Mouse (Mus musculus) limb, embryonic 13.5 days (tissue): ENCODE results near the gene Ilf2. TPM values are rescaled to one million over a fixed set of nuclear protein-coding genes. Genes with fewer than 3 reads are reported as not detected.

Experiments
- ATAC-seq: fragments of 200-750 bp; cut with Nextera tagmentation; 2 replicates; pipeline ENCODE4 v1.8.0; 2017; ENCODE audit warnings: low read depth, moderate number of reproducible peaks, moderate TSS enrichment; ENCODE audit not compliant: low FRiP score
- H3K27ac ChIP-seq: fragments of 300-500 bp; sonication (generic); 2 replicates; pipeline ENCODE4 v1.5.1; 2015; ENCODE audit warnings: inconsistent platforms, mild to moderate bottlenecking, moderate library complexity
- H3K27me3 ChIP-seq: fragments of 300-500 bp; sonication (generic); 2 replicates; pipeline ENCODE4 v1.6.1; 2015; ENCODE audit warnings: mild to moderate bottlenecking, inconsistent platforms
- H3K36me3 ChIP-seq: fragments of 300-500 bp; sonication (generic); 2 replicates; pipeline ENCODE4 v1.6.1; 2015; ENCODE audit warnings: inconsistent platforms, mild to moderate bottlenecking, moderate library complexity
- H3K4me1 ChIP-seq: fragments of 300-500 bp; sonication (generic); 2 replicates; pipeline ENCODE4 v1.6.1; 2015; ENCODE audit warnings: inconsistent platforms
- H3K4me2 ChIP-seq: fragments of 300-500 bp; sonication (generic); replicated peaks from 2 replicates; pipeline ENCODE4 v1.6.1; 2015; ENCODE audit warnings: inconsistent platforms, mild to moderate bottlenecking, moderate library complexity
- H3K4me3 ChIP-seq: fragments of 300-500 bp; sonication (generic); 2 replicates; pipeline ENCODE4 v1.5.1; 2015; ENCODE audit warnings: moderate library complexity, mild to moderate bottlenecking, inconsistent platforms
- H3K9ac ChIP-seq: fragments of 300-500 bp; sonication (generic); 2 replicates; pipeline ENCODE4 v1.6.1; 2015; ENCODE audit warnings: mild to moderate bottlenecking, inconsistent platforms
- H3K9me3 ChIP-seq: fragments of 300-500 bp; sonication (generic); 2 replicates; pipeline ENCODE4 v1.6.1; 2016; ENCODE audit warnings: inconsistent platforms
- WGBS: fragments of 180-500 bp; shearing (Covaris S2); methylation state at CpG from one replicate; pipeline ENCODE4 v1.1.7; 2015; 5-methylcytosine and 5-hydroxymethylcytosine counted together
- polyA plus RNA-seq: library from polyadenylated mRNA; unstranded; fragments of >200 nt; fragmentation: Nextera tagmentation; extraction: Ambion mirVana; gene quantifications from 2 replicates; pipeline ENCODE4 v1.2.1, GENCODE M21; 2015

The Ilf2 gene
- polyA plus RNA-seq, 1 experiment from 2014 or later: 284 TPM

GRCm38 (mm10) chr3:90493831-90494540 is 18.1 kb downstream of the Ilf2 start:
- ATAC-seq: no peak
- Histone ChIP-seq H3K4me3 (no peak overlapping the region), H3K9ac (no peak overlapping the region), H3K36me3 (peaks cover 43% of the 10 kb centered on the region), H3K4me1 (peaks cover 9% of the 10 kb centered on the region), H3K4me2 (no peak overlapping the region), H3K27me3 (no peaks in the 10 kb centered on the region), H3K9me3 (no peaks in the 10 kb centered on the region), H3K27ac (no peak overlapping the region)
- WGBS: 67% methylated on average over 4 of the region's 4 CpGs

DNA sequence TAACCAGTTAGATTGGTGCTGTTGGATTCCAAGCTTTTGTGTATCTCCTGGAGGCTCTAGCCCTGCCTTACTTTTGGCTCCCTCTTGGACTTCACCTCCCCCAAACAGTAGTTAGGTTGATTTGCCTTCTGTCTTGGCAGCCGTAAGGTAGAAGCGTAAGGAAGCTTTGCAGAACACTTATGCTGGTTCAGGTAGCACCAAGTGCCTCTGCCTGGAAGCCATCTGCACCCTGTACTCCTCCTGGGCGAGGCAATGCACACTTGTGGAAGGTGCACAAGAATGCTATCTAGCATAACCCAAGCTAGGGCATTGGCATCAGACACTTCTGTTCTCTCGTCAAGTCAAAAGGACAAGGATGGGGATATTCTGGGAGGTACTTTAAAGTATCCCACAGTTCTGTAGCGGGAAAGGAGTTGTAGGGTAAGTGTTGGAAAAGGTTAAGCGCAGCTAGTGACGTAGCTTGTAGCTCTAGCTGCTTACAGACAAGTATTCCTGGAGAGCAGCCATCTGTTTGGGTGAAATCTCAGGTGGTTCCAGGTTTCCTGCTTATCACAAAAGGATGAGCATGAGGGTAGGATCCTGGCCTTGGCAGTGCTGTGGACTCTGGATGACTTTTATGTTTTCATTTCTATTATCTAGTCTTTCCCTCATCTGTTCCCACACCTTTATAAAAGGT is 20.1 kb downstream of the Ilf2 start:
- Histone ChIP-seq H3K27ac (no peak overlapping the region), H3K27me3 (no peaks in the 10 kb centered on the region), H3K4me2 (no peak overlapping the region), H3K36me3 (peaks cover 55% of the 10 kb centered on the region), H3K4me3 (no peak overlapping the region), H3K9ac (no peak overlapping the region), H3K9me3 (no peaks in the 10 kb centered on the region), H3K4me1 (no peaks in the 10 kb centered on the region)
- WGBS: 93% methylated on average over 7 of the region's 7 CpGs
- ATAC-seq: no peak

DNA sequence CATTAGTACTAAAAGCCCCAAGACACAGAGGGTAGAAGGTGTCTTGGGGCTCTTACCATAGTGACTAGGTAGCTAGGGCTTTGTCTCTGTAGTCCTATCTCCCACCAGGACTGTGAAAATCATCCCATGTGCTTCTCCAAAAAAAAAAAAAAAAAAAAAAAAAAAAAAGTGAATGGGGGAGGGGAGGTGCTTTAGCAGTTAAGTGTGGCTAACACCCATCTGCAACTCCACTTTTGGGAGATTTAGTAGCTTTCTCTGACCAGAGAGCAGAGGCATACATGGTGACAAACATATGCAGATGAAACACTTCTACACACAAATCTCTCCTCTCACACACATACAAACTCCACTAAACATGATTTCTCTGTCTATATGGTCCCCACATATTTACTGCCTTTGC is 21.7 kb downstream of the Ilf2 start:
- no peak for ATAC-seq
- no peak overlapping the region for H3K9ac ChIP-seq
- H3K4me1 ChIP-seq: no peaks in the 10 kb centered on the region
- H3K36me3 ChIP-seq: peaks cover 71% of the 10 kb centered on the region
- no peaks in the 10 kb centered on the region for H3K27me3 ChIP-seq
- no peak overlapping the region for H3K4me2 ChIP-seq
- no peak overlapping the region for H3K4me3 ChIP-seq
- no peak overlapping the region for H3K27ac ChIP-seq
- H3K9me3 ChIP-seq: no peaks in the 10 kb centered on the region

DNA sequence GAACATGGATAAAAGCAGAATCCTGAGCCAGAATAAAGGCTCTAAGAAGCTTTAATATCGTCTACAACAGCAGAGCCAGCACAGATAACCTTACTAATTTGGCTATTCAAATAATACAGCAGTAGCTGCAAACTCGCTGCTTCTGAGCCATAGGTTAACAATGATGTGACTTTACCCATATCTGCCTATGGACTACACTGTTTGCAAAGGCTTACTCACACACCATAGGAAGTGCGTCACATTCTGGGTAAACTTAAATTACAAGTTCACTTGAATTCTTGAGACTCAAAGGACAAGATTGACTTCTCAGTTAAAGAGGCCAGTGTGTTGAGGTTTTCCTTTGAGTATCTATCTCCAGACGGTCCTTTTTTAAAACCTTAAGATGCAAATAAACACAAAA is 27.5 kb downstream of the Ilf2 start:
- ATAC-seq: no peak
- Histone ChIP-seq H3K4me2 (no peak overlapping the region), H3K9me3 (no peaks in the 10 kb centered on the region), H3K9ac (no peak overlapping the region), H3K27ac (no peak overlapping the region), H3K36me3 (peaks cover 88% of the 10 kb centered on the region), H3K4me3 (no peak overlapping the region), H3K4me1 (peaks cover 19% of the 10 kb centered on the region), H3K27me3 (no peaks in the 10 kb centered on the region)
- WGBS: 89% methylated on average over 4 of the region's 4 CpGs

DNA sequence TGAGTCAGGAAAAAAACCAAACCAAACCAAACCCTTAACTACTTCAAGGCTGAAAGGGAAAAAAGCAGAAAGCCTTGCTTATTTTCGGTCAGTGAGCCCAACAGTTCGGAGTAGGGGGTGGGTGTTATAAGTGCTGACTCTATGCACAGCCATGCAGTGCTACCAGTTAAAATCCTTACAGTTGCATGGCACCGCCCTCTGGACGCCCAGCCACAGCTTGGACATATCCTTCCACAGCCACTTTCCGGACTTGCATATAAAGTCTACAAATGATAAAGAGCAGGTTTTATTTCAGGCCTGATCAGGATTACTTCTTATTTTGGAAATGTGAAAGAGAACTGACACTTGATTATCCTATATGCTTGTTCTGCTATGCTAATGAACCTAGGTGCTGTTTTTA is 29.3 kb downstream of the Ilf2 start:
- Histone ChIP-seq H3K4me3 (no peak overlapping the region), H3K9me3 (no peaks in the 10 kb centered on the region), H3K36me3 (peaks cover 71% of the 10 kb centered on the region), H3K9ac (no peak overlapping the region), H3K27me3 (no peaks in the 10 kb centered on the region), H3K4me2 (no peak overlapping the region), H3K27ac (no peak overlapping the region), H3K4me1 (peaks cover 19% of the 10 kb centered on the region)
- no peak for ATAC-seq
- WGBS: 85% methylated on average over 5 of the region's 5 CpGs

DNA sequence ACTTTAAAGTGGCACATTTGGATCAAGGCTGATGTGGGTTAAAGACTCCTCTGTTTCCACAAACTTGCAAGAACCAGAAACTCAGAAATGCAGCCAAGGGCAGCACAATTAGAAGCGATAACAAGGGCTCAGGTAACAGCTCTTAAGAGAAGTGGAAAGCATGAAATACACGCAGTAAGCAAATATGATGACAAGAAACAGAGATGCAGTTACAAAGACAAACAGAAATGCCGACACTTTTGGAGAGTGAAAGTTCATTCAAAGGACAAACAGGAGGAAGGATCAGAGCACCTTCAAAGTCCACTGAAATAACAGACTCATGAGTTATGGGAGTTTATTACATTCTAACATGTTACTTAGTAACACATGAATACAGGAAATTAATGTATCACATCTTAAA is 30.4 kb downstream of the Ilf2 start:
- 82% methylated on average over 3 of the region's 3 CpGs for WGBS
- no peak overlapping the region for H3K4me3 ChIP-seq
- ATAC-seq: no peak
- H3K36me3 ChIP-seq: peaks cover 63% of the 10 kb centered on the region
- no peak overlapping the region for H3K9ac ChIP-seq
- H3K4me1 ChIP-seq: peaks cover 19% of the 10 kb centered on the region
- H3K4me2 ChIP-seq: no peak overlapping the region
- H3K27me3 ChIP-seq: no peaks in the 10 kb centered on the region
- no peak overlapping the region for H3K27ac ChIP-seq
- H3K9me3 ChIP-seq: no peaks in the 10 kb centered on the region

- 2% methylated on average over 20 of the region's 20 CpGs for WGBS
- peaks cover 12% of the 10 kb centered on the region for H3K27me3 ChIP-seq
- H3K9ac ChIP-seq: peak overlapping the region; percentile 95
- H3K4me3 ChIP-seq: peak overlapping the region; percentile 74
- H3K4me1 ChIP-seq: peaks cover 19% of the 10 kb centered on the region
- H3K9me3 ChIP-seq: no peaks in the 10 kb centered on the region
- ATAC-seq: no peak
- peaks cover 42% of the 10 kb centered on the region for H3K36me3 ChIP-seq
- H3K4me2 ChIP-seq: peak overlapping the region; percentile 84
- peak overlapping the region; percentile 93; the same call in 1 of the 2 replicates for H3K27ac ChIP-seq
These were observed 32.5 kb downstream of the Ilf2 start for GRCm38 (mm10) chr3:90508287-90508949.

GRCm38 (mm10) chr3:90508950-90509746 is 33.2 kb downstream of the Ilf2 start, which contains the start of gene Chtop:
TSS of gene Chtop (minus strand) at chr3:90509498.
- under 1% methylated on average over 66 of the region's 66 CpGs for WGBS
- peaks cover 19% of the 10 kb centered on the region for H3K27me3 ChIP-seq

DNA sequence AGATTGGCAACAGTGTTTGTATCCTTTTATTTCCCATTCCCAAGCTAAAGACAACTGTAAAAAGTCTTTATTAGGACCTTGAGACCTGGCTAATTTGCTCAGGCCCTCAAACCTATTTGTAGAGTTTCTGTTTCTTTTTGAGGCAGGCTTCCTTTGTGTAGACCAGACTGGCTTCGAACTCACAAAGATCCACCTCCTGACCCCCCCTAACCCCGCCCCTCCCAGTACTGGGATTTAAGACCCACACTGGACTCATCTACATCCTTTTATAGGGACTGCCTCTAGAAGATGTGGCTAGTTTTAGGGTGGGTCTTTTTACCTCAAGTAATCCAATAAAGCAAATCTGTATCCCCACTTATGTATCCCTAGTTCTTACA is 33.8 kb downstream of the Ilf2 start:
- Histone ChIP-seq H3K4me3 (peak overlapping the region; percentile 74), H3K4me1 (peaks cover 27% of the 10 kb centered on the region), H3K27ac (peak overlapping the region; percentile 58; the same call in 1 of the 2 replicates), H3K4me2 (peak overlapping the region; percentile 56), H3K36me3 (peaks cover 29% of the 10 kb centered on the region), H3K9me3 (no peaks in the 10 kb centered on the region), H3K9ac (no peak overlapping the region), H3K27me3 (peaks cover 19% of the 10 kb centered on the region)
- WGBS: 26% methylated on average over 2 of the region's 2 CpGs
- ATAC-seq: peak; percentile 1; the same call in 1 of the 2 replicates

More at GRCm38 (mm10) chr3:90508950-90509746, 33.2 kb downstream of the Ilf2 start, which contains the start of gene Chtop:
- Histone ChIP-seq H3K9ac (peak within 1 kb of the TSS; percentile 95), H3K9me3 (no peaks in the 10 kb centered on the region), H3K27ac (peak within 1 kb of the TSS; percentile 93), H3K4me2 (peak within 1 kb of the TSS; percentile 84), H3K4me1 (peaks cover 22% of the 10 kb centered on the region), H3K36me3 (peaks cover 35% of the 10 kb centered on the region), H3K4me3 (peak within 1 kb of the TSS; percentile 74)
- ATAC-seq: peak; percentile 93

GRCm38 (mm10) chr3:90512276-90512675 is 36.4 kb downstream of the Ilf2 start:
- no peaks in the 10 kb centered on the region for H3K9me3 ChIP-seq
- peaks cover 5% of the 10 kb centered on the region for H3K36me3 ChIP-seq
- 81% methylated on average over 5 of the region's 5 CpGs for WGBS

DNA sequence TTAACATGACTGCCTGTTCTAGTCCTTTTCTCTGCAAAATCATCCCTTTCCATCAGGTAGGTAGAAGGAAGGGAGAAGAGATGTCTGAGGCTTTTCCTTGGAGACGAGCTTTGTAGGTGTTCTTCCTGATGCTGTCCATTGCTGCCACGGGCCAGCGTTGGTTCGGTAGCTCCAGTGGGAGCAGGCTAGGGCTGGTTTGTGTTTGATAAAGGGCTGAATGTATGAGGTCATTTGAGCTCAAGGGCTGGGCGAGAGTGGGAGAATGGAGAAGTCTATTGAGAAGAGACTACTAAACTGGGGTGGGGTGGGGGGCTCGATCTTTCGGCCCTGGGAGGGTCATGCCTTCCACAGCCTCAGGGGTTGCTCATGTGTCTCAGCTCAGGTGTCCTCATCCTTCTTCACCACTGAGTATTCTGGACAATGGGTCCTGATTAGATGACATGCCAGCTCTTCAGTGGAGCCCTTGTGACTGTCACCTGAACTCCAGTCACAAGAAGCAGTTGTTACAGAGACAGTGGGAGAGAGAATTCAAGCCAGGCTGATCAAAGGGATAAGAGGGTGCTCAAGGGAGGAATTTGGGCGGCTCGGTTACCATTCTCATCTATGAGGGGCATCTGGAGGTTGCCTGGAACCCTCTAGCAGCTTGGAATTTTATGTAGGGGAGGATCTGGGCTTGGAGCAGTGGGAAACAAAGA is 37.2 kb downstream of the Ilf2 start:
- no peak for ATAC-seq
- 68% methylated on average over 9 of the region's 9 CpGs for whole genome bisulfite sequencing
- Histone ChIP-seq H3K4me3 (no peak overlapping the region), H3K9me3 (no peaks in the 10 kb centered on the region), H3K9ac (no peak overlapping the region), H3K36me3 (no peaks in the 10 kb centered on the region), H3K27me3 (peaks cover 19% of the 10 kb centered on the region), H3K4me2 (peak overlapping the region; percentile 81), H3K27ac (no peak overlapping the region), H3K4me1 (peaks cover 19% of the 10 kb centered on the region)

More at GRCm38 (mm10) chr3:90512276-90512675, 36.4 kb downstream of the Ilf2 start:
- Histone ChIP-seq H3K4me2 (no peak overlapping the region), H3K9ac (no peak overlapping the region), H3K4me3 (no peak overlapping the region), H3K27ac (no peak overlapping the region), H3K4me1 (peaks cover 28% of the 10 kb centered on the region), H3K27me3 (peaks cover 19% of the 10 kb centered on the region)
- ATAC-seq: no peak
